Mouse (Mus musculus) heart, adult 9 months (tissue): ENCODE results near the gene Gm11084.
A peak's percentile ranks its signal among the peaks of the same experiment; 100 is the strongest.
"Not testable (repeated sequence)": the region's sequence is repeated elsewhere in the genome, so short reads cannot be mapped to it uniquely, and the experiment has no call there.

ENCODE experiments used
- DNase-seq, 2 experiments: peaks; one replicate each; pipeline ENCODE4 v3.0.0; 2022; ENCODE audit warnings: low spot score in 2 of 2

The Gm11084 gene

DNA sequence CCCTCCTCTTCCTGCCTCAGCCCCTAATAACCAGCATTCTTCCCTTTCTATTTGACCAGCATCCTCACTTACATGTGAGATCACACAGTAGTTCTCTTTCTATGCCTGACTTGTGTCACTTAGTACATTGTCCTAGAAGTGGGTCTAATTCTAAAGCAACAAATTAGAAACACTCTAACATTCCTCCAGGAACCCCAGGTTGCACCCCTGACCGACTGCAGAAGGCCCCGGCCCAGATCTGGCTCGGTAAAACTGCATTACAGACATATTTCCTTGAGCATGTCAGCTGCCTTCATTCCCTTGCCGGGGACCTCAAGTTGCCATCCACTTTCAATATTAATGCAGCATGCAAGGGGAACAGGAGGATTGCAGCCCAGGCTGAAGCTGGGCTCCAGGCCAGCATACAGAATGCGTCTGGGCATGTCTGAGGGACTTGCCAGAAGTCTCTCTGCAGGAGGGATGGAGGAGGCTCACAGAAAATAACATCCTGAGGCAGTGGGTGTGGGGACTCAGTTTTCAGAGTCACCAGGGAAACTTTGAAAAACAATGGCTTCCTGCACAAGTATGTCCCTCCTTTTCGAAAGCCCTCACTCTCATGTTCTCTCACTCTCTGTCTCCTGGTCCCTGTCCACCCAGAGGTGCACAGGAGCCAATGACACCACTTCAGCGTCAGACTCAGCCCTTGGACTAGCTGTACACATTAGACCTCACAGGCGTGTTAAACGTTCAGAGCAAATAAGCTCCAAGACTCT, 9.0 kb upstream of the Gm11084 start:
- peak; percentile 64 to 68 for DNase-seq

DNA sequence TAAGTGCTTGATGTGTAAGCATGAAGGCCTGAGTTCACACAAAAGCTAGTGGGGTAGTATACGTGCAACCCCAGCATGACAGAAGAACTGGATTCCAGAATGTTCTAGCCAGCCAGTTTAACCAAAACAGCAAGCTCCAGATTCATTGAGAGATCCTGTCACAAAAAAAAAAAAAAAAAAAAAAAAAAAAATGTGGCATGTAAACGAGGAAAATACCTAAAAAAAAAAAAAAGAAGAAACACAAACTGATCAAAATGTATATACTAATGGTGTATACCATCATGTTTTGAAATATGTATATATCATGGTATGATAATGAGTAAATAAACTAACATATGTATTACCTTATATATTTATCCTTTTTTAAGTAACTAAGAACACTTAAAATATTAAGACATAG, 7.6 kb upstream of the Gm11084 start:
- no peak for DNase-seq

DNA sequence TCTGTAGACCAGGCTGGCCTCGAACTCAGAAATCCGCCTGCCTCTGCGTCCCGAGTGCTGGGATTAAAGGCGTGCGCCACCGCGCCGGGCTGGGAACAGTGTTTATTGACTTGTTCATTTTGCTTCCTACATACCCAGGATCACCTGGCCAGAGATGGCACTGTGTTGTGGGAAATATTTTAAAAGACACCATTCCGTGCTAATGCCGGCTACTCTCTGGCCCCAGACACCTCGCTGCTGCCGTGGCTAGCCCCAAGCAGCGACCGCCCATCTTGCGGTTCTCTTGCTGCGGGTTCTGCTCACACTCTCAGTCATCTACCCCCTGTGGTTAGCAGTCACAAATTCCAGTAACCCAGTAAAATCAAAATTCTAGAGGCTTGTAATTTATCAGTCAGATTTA, 6.0 kb upstream of the Gm11084 start:
- no peak for DNase-seq

DNA sequence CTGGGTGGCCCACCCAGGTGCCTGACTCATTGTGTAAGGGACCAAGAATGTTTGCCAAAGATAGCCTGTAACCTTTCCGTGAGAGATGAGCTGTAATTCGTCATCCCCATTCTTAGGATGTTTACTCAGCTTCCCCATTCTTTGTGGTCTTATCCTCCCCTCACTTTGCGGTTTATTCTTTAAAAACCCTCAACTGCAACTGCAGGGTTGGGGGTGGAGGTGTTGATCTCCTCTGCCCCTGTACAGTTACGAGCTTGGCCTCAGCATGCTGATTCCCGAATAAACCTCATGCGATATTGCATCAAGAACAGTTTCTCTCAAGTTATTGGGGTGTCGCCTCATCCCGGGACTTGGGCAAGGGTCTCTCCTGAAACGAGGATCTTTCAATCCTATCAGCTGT, 2.4 kb upstream of the Gm11084 start:
- not testable (repeated sequence) for DNase-seq

DNA sequence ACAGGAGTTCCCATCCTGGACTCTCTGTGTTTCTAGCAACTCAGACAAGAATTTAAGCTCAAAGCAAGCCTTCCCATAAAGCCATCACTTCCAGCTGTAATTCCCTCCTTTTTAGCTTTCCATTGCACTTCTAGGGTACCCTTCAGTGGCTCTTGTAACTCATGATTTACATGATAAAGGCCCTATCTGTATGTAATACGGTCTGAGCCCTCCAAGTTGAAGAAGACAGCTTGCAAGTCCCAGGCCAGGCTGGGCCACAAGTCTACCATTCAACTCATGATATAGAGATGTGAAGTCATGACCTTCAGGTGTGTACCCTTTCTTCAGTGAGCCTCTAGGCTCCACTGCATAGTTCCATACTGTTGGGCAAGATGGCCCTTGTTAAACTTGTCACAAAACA, 1.0 kb downstream of the Gm11084 start:
- DNase-seq: no peak

DNA sequence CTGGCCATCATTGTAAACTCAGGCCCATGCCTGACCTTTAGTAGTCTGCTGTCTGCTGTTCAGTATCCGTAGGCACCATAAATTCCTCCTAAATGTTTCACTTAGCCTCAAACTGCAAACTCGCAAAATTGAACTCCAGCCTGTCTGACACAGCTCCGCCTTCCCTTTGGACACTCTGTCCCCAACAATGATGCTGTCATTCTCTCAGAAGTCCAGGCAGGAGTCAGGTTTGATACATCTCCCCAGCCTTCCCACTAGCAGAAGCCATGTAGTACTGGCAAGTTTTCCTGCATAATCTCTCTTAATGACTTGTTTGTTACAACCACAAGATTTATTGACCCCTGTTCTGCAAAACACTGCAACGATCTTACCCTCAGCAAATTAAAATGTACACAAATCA, 1.7 kb downstream of the Gm11084 start:
- no peak for DNase-seq

DNA sequence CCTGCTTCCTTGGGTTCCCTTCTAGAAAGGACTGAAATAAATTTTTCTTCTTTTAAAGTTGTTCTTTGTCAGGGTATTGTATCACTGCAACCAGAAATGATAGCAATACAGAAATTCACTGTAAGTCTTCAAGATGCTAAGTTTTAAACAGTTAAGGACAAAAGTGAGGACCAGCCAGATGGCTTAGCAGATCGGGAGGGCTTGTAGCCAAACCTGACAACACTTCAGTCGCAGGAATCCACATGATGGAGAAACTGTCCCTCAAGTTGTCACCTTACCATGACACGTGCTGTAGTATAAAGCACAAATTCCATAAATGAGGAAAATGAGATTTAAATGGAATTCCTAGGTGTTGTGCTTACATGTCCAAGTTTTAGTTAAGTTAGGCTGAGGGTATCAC, 3.3 kb downstream of the Gm11084 start:
- no peak for DNase-seq

DNA sequence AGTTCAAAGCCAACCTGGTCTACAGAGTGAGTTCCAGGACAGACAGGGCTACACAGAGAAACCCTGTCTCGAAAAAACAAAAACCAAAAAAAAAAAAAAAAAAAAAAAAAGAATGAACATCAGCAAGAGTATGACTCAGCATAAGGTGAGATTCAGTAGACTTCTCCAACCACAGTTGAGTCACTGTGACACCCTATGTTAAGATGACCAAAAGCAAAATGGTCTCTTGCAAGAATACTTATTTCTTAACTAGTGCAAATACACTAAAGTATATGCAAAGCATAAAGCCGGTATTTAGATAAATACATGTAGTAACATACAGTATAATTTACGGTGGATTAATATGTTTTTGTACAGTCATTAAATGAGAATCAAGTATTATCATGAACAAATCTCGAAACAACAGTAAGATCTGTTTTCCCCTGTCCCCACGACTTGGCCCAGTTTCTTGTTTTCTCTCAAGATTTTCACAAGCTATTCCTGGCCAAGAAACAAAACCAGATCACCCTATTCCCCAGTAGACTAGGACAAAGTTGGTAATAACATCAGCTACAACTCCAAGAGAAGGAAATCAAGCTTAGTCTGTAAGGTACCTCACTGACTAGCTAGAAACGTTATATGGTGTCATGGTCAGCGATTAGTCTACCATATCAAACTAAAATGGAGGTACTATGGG, 4.3 kb downstream of the Gm11084 start:
- no peak for DNase-seq

DNA sequence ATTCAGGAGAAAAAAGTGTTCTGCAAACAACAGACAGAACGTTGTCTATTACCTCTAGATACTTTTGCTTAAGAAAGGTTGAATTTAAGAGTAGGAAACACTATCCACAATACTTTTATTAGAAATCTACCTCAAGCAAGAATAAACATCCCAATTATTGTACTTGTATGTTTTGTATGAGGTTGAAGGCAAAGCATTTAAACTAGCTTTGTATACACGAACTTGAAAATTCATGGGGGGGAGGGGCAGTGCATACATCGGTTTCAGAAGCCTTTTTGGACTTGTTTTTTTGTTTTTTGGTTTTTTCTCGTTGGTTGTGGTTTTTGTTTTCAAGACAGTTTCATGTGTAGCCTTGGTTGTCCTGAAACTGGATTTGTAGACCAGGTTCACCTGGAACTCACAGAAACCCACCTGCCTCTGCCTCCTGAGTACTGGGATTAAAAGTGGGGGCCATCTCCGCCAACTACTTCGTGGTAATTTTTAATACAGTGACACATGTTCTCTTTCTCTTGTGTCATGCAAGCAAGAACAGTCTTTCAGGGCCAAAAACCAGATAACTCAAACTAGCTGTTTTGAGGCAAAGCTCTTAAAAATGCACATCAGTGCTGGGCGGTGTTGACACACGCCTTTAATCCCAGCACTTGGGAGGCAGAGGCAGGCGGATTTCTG, 4.9 kb downstream of the Gm11084 start:
- DNase-seq: no peak

DNA sequence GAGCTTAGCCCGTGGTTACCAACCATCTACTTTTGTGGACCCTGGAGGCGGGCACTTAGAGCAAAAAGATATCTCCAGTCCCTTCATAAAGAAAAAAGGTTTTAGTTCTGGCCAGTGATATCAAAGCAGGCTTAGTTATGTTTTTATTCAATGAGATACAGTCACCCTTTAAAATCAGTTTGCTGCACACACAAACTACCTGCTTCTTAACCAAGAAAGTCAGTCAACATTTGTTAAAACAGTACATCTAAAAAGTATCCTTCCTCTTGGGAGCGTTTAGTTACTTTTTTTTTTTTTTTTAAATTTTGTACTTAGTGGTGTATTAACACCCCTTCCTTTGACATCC, 5.5 kb downstream of the Gm11084 start:
- DNase-seq: no peak

DNA sequence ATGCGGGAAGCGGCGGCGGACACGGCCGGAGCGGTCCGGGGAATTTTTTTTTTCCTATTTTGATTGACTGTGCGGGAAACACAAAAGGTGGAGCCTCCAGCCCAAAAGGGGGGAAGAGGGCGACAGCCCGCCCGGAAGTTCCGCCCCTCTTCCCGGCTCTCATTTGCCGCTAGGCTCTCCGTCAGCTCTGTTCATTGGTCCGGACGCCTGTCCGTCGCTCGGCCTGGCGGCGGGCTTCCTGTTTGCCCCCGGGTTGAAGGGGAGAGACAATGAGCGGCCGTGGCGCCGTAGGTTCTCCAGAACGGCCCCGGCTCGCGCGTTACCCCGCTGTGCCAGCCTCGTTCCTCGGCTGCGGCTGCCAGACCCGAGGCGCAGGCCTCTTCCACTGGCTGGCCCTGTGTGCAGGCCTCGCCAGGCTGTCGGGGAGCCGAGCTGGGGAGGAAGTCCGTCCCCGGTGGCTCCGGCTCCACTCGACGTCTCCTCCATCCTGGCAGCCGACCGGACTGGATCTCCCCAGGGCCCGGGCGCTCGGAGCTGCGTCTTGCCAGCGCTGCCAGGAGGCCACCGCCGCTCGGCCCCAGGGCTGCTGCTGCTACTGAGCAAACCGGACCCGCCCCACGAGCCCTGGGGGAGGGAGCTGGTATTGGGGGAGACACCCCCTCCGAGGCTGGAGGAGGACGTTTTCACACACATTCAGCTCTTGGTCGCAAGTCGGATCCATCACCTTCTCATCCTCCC, 6.0 kb downstream of the Gm11084 start, which contains the start of gene Sp3:
TSS of gene Sp3 (minus strand) at position 110 of the 738 bp plus-strand sequence.
- peak; percentile 97 to 98 for DNase-seq

DNA sequence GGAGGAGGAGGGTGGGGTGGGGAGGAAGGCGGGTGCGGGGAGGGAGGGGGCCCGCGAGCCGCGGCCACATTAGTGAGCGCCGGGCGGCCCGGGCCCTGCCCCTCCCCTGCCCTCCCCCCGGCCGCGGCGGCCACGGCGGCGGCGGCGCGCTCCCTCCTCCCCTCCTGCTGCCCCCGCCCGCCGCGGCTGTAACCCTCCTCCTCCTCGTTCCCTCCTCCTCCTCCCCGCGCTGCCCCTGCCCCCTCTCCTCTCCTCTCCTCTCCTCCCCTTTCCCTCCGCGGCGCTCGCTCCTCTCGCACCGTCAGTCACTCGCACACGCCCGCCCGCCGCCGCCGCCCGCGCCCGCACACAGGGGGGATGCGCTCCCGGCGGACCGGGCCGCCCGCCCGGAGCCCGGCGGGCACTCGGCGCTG, 6.9 kb downstream of the Gm11084 start:
- peak; percentile 79 to 81 for DNase-seq

DNA sequence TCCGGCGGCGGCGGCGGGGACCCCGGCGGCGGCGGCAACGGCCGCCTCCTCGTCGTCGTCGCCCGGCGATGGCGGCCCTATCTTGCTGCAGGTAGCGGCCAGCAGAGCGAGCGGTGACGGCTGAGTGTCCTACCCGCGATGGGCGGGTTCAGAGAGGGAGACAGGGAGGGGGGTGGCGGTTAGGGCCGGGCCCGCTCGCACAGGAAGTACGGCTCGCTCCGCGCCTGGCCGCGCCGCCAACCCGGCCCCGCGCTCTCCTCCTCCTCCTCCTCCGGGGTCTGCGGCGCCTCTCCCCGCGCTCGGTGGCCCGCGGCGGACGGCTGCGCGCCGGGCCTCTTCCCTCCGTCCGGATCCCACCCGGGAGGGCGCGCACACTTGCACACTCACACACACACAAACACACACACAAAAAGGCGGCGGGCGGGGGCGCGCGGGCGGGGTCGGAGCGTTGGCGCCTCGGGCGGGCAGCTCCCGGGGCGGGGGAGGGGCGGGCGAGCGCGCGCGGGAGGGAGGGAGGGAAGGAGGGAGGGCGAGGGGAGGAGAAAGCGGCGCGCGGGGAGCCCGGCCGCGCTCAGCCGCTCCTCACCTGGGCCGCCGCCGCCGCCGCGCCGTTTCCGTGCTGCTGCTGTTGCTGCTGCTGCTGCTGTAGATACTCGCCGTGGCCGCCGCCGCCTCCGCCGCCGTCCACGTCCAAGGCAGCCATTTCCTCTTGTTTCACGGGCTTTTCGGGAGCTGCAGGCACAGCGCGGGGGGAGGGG, 7.4 kb downstream of the Gm11084 start:
- peak; percentile 92 to 93 for DNase-seq

DNA sequence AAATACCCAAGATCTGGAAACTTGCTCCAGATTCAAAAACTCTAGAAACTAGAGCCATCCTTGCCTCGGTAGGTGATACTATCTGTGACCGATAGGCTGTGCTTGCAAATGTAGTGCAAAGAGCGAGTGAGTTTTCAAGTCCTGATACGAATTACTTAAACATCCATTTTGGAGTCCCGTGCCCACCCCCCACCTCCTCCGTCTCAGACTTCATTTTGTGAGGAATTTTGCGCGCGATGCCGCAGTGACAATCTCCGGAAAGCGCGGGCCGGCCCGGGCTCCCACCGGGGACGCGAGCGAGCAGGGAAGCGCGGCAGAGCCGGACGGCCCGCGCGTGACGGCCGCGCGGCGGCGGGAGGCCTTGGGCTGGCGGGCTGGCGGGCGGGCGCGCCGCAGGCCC, 8.0 kb downstream of the Gm11084 start:
- peak in 1 of 2 experiments; percentile 59 for DNase-seq

DNA sequence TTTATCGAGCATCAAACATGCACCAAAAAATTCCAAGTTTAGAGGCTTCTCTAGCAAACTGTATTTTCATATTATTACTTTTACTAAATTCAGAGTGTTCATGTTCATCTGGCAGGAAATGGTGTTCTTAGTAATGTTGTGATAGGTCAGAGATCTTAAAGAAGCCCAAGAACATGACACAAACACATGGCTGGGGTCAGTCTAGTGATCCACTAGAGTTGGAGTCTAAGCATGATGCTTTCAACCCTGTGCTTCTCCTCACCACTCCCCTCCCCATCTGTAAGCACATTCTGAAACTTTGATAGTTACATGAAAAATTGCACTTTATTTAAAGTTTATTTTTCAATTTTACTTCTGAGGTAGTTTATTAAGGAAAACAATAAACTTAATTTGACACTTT, 9.2 kb downstream of the Gm11084 start:
- no peak for DNase-seq

DNA sequence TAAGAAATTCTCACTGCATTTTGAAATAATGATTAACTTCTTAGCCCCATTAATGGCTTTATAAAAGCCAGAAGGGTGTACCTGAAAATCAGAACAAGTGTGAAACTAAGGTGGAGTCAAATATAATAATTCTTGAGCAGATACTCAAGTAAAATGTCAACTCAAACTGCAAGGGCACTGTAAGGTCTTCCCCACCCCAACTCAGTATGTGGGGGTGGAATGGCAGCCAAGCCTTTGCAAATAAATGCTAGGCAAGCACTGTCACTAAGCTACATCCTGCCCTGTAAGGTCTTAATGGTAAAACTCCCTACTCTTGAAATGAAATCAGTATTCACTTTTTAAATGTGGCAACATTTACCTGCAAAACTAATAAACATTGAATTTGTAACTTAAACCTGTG, 10.5 kb downstream of the Gm11084 start:
- DNase-seq: no peak

DNA sequence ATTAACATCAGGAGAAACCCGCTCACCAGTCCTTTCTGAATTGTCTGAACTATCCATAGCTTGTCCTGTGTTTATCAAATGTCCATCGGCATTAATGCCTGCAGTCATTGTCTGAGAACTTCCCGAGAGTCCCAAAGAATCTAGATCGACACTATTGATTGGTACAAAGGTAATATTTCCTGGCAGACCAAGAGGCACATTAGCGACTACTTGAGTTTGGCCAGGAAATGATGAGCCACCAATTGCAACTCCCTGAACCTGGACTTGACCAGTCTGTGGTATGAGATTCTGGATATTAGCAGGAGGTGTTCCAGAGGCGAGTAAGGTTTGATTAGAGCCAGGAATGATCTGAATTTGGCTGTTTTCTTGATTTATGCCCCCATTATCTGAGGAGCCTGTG, 15.7 kb downstream of the Gm11084 start:
- no peak for DNase-seq

DNA sequence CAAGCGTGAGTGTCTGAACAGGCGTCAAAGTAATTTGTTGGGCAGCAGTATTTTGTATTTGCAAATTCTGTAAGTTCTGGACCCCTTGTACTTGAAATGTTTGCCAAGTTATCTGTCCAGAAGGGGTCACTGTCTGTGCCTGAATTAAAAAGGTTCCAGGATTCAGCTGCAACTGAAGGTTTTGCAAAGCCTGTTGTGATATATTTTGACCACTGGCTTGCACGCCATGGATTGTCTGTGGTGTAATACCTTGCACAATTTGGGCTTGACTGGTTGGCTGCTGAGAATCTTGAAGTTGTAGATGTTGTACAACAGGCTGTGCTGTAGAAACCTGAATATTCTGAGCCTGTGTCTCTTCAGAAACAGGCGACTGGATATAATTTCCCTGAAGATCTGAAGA, 16.2 kb downstream of the Gm11084 start:
- no peak for DNase-seq

DNA sequence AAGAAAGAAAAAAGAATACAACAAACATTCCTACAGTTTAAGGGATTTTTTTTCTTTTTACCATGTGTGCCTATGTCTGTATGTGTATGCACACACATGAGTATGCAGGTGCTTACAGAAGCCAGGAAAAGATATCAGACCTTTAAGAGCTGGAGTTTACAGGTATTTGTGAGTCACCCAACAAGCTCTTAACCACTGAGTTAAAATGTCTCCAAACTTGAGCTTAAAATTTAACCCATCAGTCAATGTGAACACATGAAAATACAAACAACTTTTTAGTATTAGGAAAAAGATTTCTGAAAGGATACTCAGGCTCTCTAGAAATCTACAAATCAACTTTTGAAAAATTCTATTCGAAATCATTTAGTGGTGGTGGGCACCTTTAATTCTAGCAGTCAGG, 18.0 kb downstream of the Gm11084 start:
- DNase-seq: no peak

DNA sequence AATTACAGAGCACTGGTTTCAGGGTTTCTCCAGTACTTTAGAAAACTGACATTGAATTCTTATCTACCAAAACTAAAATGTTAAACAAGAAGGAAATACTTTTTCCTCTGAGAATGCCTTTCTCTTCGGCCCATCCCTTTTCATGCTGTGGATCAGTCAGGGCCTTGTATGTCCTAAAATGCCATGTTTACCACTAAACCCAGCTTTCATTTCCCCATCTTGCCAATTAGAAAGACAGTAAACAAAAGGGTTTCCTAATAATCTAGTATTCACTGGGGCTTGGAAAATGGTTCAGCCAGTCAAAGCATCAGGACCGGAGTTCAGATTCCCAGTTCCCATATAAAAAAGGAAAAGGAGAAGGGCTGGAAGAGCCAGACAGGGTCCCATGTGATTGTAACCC, 21.1 kb downstream of the Gm11084 start:
- DNase-seq: no peak

DNA sequence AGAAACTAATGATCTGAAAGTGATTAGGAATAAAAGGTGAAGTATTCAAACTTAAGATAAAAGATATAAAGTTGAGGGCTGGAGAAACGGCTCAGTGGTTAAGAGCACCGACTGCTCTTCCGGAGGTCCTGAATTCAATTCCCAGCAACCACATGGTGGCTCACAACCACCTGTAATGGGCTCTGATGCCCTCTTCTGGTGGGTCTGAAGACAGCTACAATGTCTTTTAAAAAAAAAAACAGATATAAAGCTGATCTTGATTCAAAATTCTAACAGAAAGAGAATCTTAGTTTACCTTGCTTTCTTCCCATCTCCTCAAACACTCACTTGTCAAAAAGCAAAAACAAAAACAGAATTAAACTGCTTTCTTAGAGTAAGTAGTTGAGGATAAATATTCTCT, 30.1 kb downstream of the Gm11084 start:
- DNase-seq: no peak

DNA sequence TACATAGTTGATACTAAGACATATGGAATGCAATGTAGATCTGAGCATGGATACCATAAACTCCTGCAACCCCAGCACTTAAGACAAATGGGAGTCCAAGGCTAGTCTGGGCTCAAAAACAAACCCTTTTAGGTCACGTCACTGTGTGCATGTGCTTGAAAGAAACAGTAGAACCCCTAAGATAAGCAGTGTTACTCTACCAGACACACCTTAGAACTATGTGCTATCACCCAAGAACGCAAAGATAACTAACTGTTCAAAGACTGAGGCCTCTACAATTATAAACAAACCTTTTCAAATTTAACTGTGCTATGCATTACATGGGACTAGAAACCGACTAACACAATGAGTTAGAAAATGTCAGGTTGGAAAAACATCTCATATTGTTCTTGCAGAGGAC, 33.5 kb downstream of the Gm11084 start:
- no peak for DNase-seq
